ENCODE assay signal across 14 mouse cellular contexts in the genomic region with DNA sequence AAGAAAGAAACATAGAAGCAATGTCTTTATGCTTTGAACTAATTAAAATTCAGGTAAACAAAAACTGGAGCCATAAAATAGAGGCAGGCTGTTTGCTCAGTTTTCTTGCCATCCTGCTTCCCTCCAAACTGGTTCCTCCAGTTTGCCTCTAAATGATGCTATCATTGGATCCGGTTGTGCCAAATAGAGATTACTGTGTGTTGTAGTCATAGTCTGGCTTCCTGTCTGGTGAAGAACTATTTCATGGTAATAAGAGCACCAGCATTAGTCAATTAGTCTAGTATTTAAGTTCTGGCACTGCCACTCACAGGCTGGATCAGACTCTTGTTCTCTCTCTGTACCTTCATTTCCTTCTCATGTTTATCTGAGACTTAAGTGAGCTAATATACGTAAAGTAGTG.
DNase-seq lines count a peak whose midpoint lies in the region; ATAC-seq and TF ChIP-seq lines count a peak whose summit lies in the region.
"Had no signal": no experiment of that assay in that cellular context is flagged by ENCODE, and none has a peak within 500 bp of the region (broad histone marks: within the 10 kb centered on the region; RNA-seq: fewer than 3 reads in every experiment).

No protein-coding gene starts in this region.

- H3K4me3 ChIP-seq in heart, embryonic 11.5 days (ENCODE audit: low read depth, low read length) = no peak overlapping the region
- H3K4me3 ChIP-seq in intestine, postnatal 0 days (ENCODE audit: low read depth, low read length) = no peak overlapping the region
- no peak overlapping the region for H3K4me3 ChIP-seq in layer of hippocampus, adult 2 months
- H3K4me3 ChIP-seq: heart, embryonic 15.5 days; hindbrain, embryonic 13.5 days; limb, embryonic 13.5 days had no signal

- DNase-seq in heart, adult 9 months (ENCODE audit: low spot score in 2 of 2) = peak; percentile 13 to 21
- DNase-seq in 416B (ENCODE audit: low read depth) = peak; percentile 91
- peak; percentile 53 for DNase-seq in CD4-positive, CD25-positive, alpha-beta regulatory T cell, adult 2 months (ENCODE audit: low read depth, low spot score)
- peak; percentile 75 for DNase-seq in fat pad, adult 2 months (ENCODE audit: extremely low read depth, low read depth, low spot score)
- no peak for DNase-seq in layer of hippocampus, adult 2 months (ENCODE audit: low spot score in 2 of 2)
- DNase-seq: cerebellum, adult 11 months; gastrocnemius, postnatal 10 days; lung, postnatal 4 days; midbrain, embryonic 14.5 days had no signal

- no peaks in the 10 kb centered on the region for H3K9me3 ChIP-seq in heart, embryonic 11.5 days (replicated peaks; ENCODE audit: control insufficient read depth, low read length)
- H3K9me3 ChIP-seq in intestine, postnatal 0 days (ENCODE audit: control insufficient read depth) = no peaks in the 10 kb centered on the region
- H3K9me3 ChIP-seq: heart, embryonic 15.5 days; hindbrain, embryonic 13.5 days; limb, embryonic 13.5 days had no signal

- WGBS in heart, embryonic 11.5 days (ENCODE audit: insufficient replicate concordance) = 68% methylated on average over 2 of the region's 2 CpGs
- WGBS in intestine, postnatal 0 days = 65% methylated on average over 2 of the region's 2 CpGs

- H3K27me3 ChIP-seq in heart, embryonic 11.5 days (ENCODE audit: control insufficient read depth, insufficient read depth, low read length) = no peaks in the 10 kb centered on the region
- no peaks in the 10 kb centered on the region for H3K27me3 ChIP-seq in intestine, postnatal 0 days (replicated peaks; ENCODE audit: control insufficient read depth, insufficient read depth, low read length)
- H3K27me3 ChIP-seq: heart, embryonic 15.5 days; hindbrain, embryonic 13.5 days; limb, embryonic 13.5 days had no signal

- no peak overlapping the region for H3K27ac ChIP-seq in heart, embryonic 11.5 days (ENCODE audit: low read depth, low read length)
- no peak overlapping the region for H3K27ac ChIP-seq in intestine, postnatal 0 days (ENCODE audit: low read depth, low read length)
- H3K27ac ChIP-seq in layer of hippocampus, adult 2 months = no peak overlapping the region
- H3K27ac ChIP-seq: heart, embryonic 15.5 days; hindbrain, embryonic 13.5 days; limb, embryonic 13.5 days had no signal

- H3K36me3 ChIP-seq in heart, embryonic 11.5 days (ENCODE audit: control insufficient read depth, insufficient read depth, low read length) = no peaks in the 10 kb centered on the region
- no peaks in the 10 kb centered on the region for H3K36me3 ChIP-seq in intestine, postnatal 0 days (ENCODE audit: control insufficient read depth, insufficient read depth)
- H3K36me3 ChIP-seq: heart, embryonic 15.5 days; hindbrain, embryonic 13.5 days; limb, embryonic 13.5 days had no signal

- no peak overlapping the region for H3K9ac ChIP-seq in heart, embryonic 11.5 days (ENCODE audit: low read depth, low read length)
- no peak overlapping the region for H3K9ac ChIP-seq in intestine, postnatal 0 days (ENCODE audit: low read depth, low read length)
- H3K9ac ChIP-seq: heart, embryonic 15.5 days; hindbrain, embryonic 13.5 days; limb, embryonic 13.5 days had no signal

- H3K4me1 ChIP-seq in heart, embryonic 11.5 days (ENCODE audit: control insufficient read depth, insufficient read depth, low read length) = no peaks in the 10 kb centered on the region
- no peaks in the 10 kb centered on the region for H3K4me1 ChIP-seq in intestine, postnatal 0 days (replicated peaks; ENCODE audit: control insufficient read depth, insufficient read depth, low read length)
- H3K4me1 ChIP-seq: heart, embryonic 15.5 days; hindbrain, embryonic 13.5 days; limb, embryonic 13.5 days had no signal

- H3K4me2 ChIP-seq in heart, embryonic 11.5 days = no peak overlapping the region
- no peak overlapping the region for H3K4me2 ChIP-seq in intestine, postnatal 0 days (replicated peaks; ENCODE audit: low read depth)
- H3K4me2 ChIP-seq: heart, embryonic 15.5 days; hindbrain, embryonic 13.5 days; limb, embryonic 13.5 days had no signal

- no peak for ATAC-seq in heart, embryonic 11.5 days (replicated peaks; ENCODE audit: insufficient number of reproducible peaks, low FRiP score, low TSS enrichment)
- ATAC-seq in intestine, postnatal 0 days = no peak

- TF ChIP-seq CTCF in intestine, postnatal 0 days (IDR thresholded peaks at IDR 0.05; ENCODE audit: low read depth) = no peak
- TF ChIP-seq CTCF in layer of hippocampus, adult 2 months (conservative IDR thresholded peaks at IDR 0.05) = no peak

Comparison
In these comparisons a context has a peak if more than half of its experiments do, and no peak if none do; other contexts are left out.
1. DNase-seq: peak in heart, adult 9 months (2 of 2), 416B (single experiment), CD4-positive, CD25-positive, alpha-beta regulatory T cell, adult 2 months (single experiment) and fat pad, adult 2 months (single experiment); none in layer of hippocampus, adult 2 months (0 of 2).